Mouse (Mus musculus) hindbrain, embryonic 13.5 days (tissue): ENCODE measurements at regions not wholly inside any gene's neighbourhood (a gene's known extent, or its start where the extent isn't known, plus 50 kb on each side); places are given as distances from the start of the nearest gene placed in this dataset.

Experiments used
- ATAC-seq: fragments of 200-750 bp; cut with Nextera tagmentation; 2 replicates; pipeline ENCODE4 v1.8.0; 2017; ENCODE audit warnings: moderate TSS enrichment; ENCODE audit not compliant: low FRiP score
- H3K27ac ChIP-seq: fragments of 300-500 bp; sonication (generic); 2 replicates; pipeline ENCODE4 v1.5.1; 2015; ENCODE audit warnings: inconsistent platforms, mild to moderate bottlenecking, moderate library complexity
- H3K27me3 ChIP-seq: fragments of 300-500 bp; sonication (generic); 2 replicates; pipeline ENCODE4 v1.6.1; 2015; ENCODE audit warnings: mild to moderate bottlenecking, inconsistent platforms
- H3K36me3 ChIP-seq: fragments of 300-500 bp; sonication (generic); 2 replicates; pipeline ENCODE4 v1.6.1; 2015; ENCODE audit warnings: mild to moderate bottlenecking, inconsistent platforms
- H3K4me1 ChIP-seq: fragments of 300-500 bp; sonication (generic); replicated peaks from 2 replicates; pipeline ENCODE4 v1.6.1; 2015; ENCODE audit warnings: inconsistent platforms
- H3K4me2 ChIP-seq: fragments of 300-500 bp; sonication (generic); 2 replicates; pipeline ENCODE4 v1.6.1; 2015; ENCODE audit warnings: inconsistent platforms, mild to moderate bottlenecking, moderate library complexity
- H3K4me3 ChIP-seq: fragments of 300-500 bp; sonication (generic); 2 replicates; pipeline ENCODE4 v1.5.1; 2015; ENCODE audit warnings: mild to moderate bottlenecking, inconsistent platforms
- H3K9ac ChIP-seq: fragments of 300-500 bp; sonication (generic); 2 replicates; pipeline ENCODE4 v1.6.1; 2015; ENCODE audit warnings: mild to moderate bottlenecking, inconsistent platforms
- H3K9me3 ChIP-seq: fragments of 300-500 bp; sonication (generic); 2 replicates; pipeline ENCODE4 v1.6.1; 2016; ENCODE audit warnings: inconsistent platforms
- WGBS: fragments of 180-500 bp; shearing (Covaris S2); methylation state at CpG from one replicate; pipeline ENCODE4 v1.1.7; 2015; 5-methylcytosine and 5-hydroxymethylcytosine counted together

- H3K27ac ChIP-seq: no peak overlapping the region
- H3K4me1 ChIP-seq: no peaks in the 10 kb centered on the region
- no peak overlapping the region for H3K4me3 ChIP-seq
- no peaks in the 10 kb centered on the region for H3K27me3 ChIP-seq
- H3K9ac ChIP-seq: no peak overlapping the region
- no peaks in the 10 kb centered on the region for H3K36me3 ChIP-seq
- WGBS: 90% methylated on average over 1 of the region's 1 CpGs
- no peak overlapping the region for H3K4me2 ChIP-seq
- no peak for ATAC-seq
- no peaks in the 10 kb centered on the region for H3K9me3 ChIP-seq
These were observed 533.9 kb upstream of the Frg1 start for GRCm38 (mm10) chr8:41950736-41951135.

GRCm38 (mm10) chr8:41939298-41939697, 522.4 kb upstream of the Frg1 start:
- ATAC-seq: no peak
- Histone ChIP-seq H3K4me3 (no peak overlapping the region), H3K9me3 (no peaks in the 10 kb centered on the region), H3K4me2 (no peak overlapping the region), H3K4me1 (no peaks in the 10 kb centered on the region), H3K36me3 (no peaks in the 10 kb centered on the region), H3K27ac (no peak overlapping the region), H3K27me3 (no peaks in the 10 kb centered on the region), H3K9ac (no peak overlapping the region)
- 91% methylated on average over 4 of the region's 4 CpGs for WGBS

GRCm38 (mm10) chr8:41921106-41921505, 504.2 kb upstream of the Frg1 start:
- Histone ChIP-seq H3K4me1 (no peaks in the 10 kb centered on the region), H3K27ac (no peak overlapping the region), H3K4me2 (no peak overlapping the region), H3K9me3 (0 out of 2 replicates have a peak, but pooled peaks cover 7% of the 10 kb centered on the region), H3K9ac (no peak overlapping the region), H3K27me3 (no peaks in the 10 kb centered on the region), H3K4me3 (no peak overlapping the region), H3K36me3 (0 out of 2 replicates have a peak, but pooled peaks cover 4% of the 10 kb centered on the region)
- WGBS: 89% methylated on average over 7 of the region's 7 CpGs
- no peak for ATAC-seq

- ATAC-seq: no peak
These were observed 503.7 kb upstream of the Frg1 start for GRCm38 (mm10) chr8:41920536-41920935.

GRCm38 (mm10) chr8:41878029-41878748, 461.3 kb upstream of the Frg1 start:
- ATAC-seq: no peak
- Histone ChIP-seq H3K36me3 (no peaks in the 10 kb centered on the region), H3K4me3 (no peak overlapping the region), H3K9ac (no peak overlapping the region), H3K27me3 (no peaks in the 10 kb centered on the region), H3K27ac (no peak overlapping the region), H3K9me3 (no peaks in the 10 kb centered on the region), H3K4me2 (no peak overlapping the region), H3K4me1 (no peaks in the 10 kb centered on the region)
- WGBS: 18% methylated on average over 2 of the region's 2 CpGs

More at GRCm38 (mm10) chr8:41920536-41920935, 503.7 kb upstream of the Frg1 start:
- Histone ChIP-seq H3K9ac (no peak overlapping the region), H3K4me3 (no peak overlapping the region), H3K36me3 (0 out of 2 replicates have a peak, but pooled peaks cover 4% of the 10 kb centered on the region), H3K4me2 (no peak overlapping the region), H3K9me3 (0 out of 2 replicates have a peak, but pooled peaks cover 7% of the 10 kb centered on the region), H3K4me1 (no peaks in the 10 kb centered on the region), H3K27ac (no peak overlapping the region), H3K27me3 (no peaks in the 10 kb centered on the region)
- 89% methylated on average over 3 of the region's 3 CpGs for WGBS

- Histone ChIP-seq H3K4me2 (no peak overlapping the region), H3K27me3 (no peaks in the 10 kb centered on the region), H3K9ac (no peak overlapping the region), H3K9me3 (no peaks in the 10 kb centered on the region), H3K36me3 (no peaks in the 10 kb centered on the region), H3K4me1 (no peaks in the 10 kb centered on the region), H3K27ac (no peak overlapping the region), H3K4me3 (no peak overlapping the region)
- WGBS: 37% methylated on average over 3 of the region's 3 CpGs
- ATAC-seq: peak; percentile 76
These were observed 452.9 kb upstream of the Frg1 start for GRCm38 (mm10) chr8:41869681-41870356.

GRCm38 (mm10) chr8:41860918-41861317, 444.0 kb upstream of the Frg1 start:
- Histone ChIP-seq H3K27me3 (no peaks in the 10 kb centered on the region), H3K4me1 (no peaks in the 10 kb centered on the region)
- ATAC-seq: no peak

GRCm38 (mm10) chr8:41831713-41832112, 414.8 kb upstream of the Frg1 start:
- WGBS: 85% methylated on average over 4 of the region's 4 CpGs

More at GRCm38 (mm10) chr8:41860918-41861317, 444.0 kb upstream of the Frg1 start:
- no peak overlapping the region for H3K4me3 ChIP-seq
- no peaks in the 10 kb centered on the region for H3K36me3 ChIP-seq
- no peak overlapping the region for H3K4me2 ChIP-seq
- no peak overlapping the region for H3K9ac ChIP-seq
- H3K27ac ChIP-seq: no peak overlapping the region
- H3K9me3 ChIP-seq: no peaks in the 10 kb centered on the region
- WGBS: 68% methylated on average over 7 of the region's 7 CpGs

GRCm38 (mm10) chr8:41830407-41830806, 413.5 kb upstream of the Frg1 start:
- H3K9ac ChIP-seq: no peak overlapping the region
- H3K4me1 ChIP-seq: no peaks in the 10 kb centered on the region
- H3K36me3 ChIP-seq: no peaks in the 10 kb centered on the region
- ATAC-seq: no peak
- H3K4me2 ChIP-seq: no peak overlapping the region
- H3K9me3 ChIP-seq: no peaks in the 10 kb centered on the region
- H3K4me3 ChIP-seq: no peak overlapping the region
- H3K27ac ChIP-seq: no peak overlapping the region
- H3K27me3 ChIP-seq: no peaks in the 10 kb centered on the region
- 42% methylated on average over 6 of the region's 6 CpGs for WGBS

More at GRCm38 (mm10) chr8:41831713-41832112, 414.8 kb upstream of the Frg1 start:
- H3K9me3 ChIP-seq: no peaks in the 10 kb centered on the region
- no peak for ATAC-seq
- H3K36me3 ChIP-seq: no peaks in the 10 kb centered on the region
- no peak overlapping the region for H3K4me2 ChIP-seq
- H3K4me3 ChIP-seq: no peak overlapping the region
- no peaks in the 10 kb centered on the region for H3K4me1 ChIP-seq
- no peak overlapping the region for H3K9ac ChIP-seq
- no peaks in the 10 kb centered on the region for H3K27me3 ChIP-seq
- H3K27ac ChIP-seq: no peak overlapping the region

GRCm38 (mm10) chr8:41824928-41825327, 408.1 kb upstream of the Frg1 start:
- Histone ChIP-seq H3K4me1 (no peaks in the 10 kb centered on the region), H3K36me3 (no peaks in the 10 kb centered on the region), H3K27me3 (no peaks in the 10 kb centered on the region), H3K4me2 (no peak overlapping the region), H3K9me3 (no peaks in the 10 kb centered on the region), H3K4me3 (no peak overlapping the region), H3K27ac (no peak overlapping the region), H3K9ac (no peak overlapping the region)
- no peak for ATAC-seq
- WGBS: 26% methylated on average over 7 of the region's 7 CpGs

- Histone ChIP-seq H3K4me2 (no peak overlapping the region), H3K4me3 (no peak overlapping the region), H3K27me3 (no peaks in the 10 kb centered on the region), H3K36me3 (no peaks in the 10 kb centered on the region), H3K27ac (no peak overlapping the region), H3K9ac (no peak overlapping the region), H3K9me3 (no peaks in the 10 kb centered on the region), H3K4me1 (no peaks in the 10 kb centered on the region)
- ATAC-seq: no peak
- 83% methylated on average over 8 of the region's 8 CpGs for WGBS
These were observed 406.2 kb upstream of the Frg1 start for GRCm38 (mm10) chr8:41823041-41823440.

- Histone ChIP-seq H3K4me3 (no peak overlapping the region), H3K36me3 (no peaks in the 10 kb centered on the region), H3K4me1 (no peaks in the 10 kb centered on the region), H3K27me3 (no peaks in the 10 kb centered on the region), H3K27ac (no peak overlapping the region), H3K4me2 (no peak overlapping the region), H3K9ac (no peak overlapping the region), H3K9me3 (no peaks in the 10 kb centered on the region)
- no peak for ATAC-seq
- 92% methylated on average over 5 of the region's 5 CpGs for WGBS
These were observed 404.8 kb upstream of the Frg1 start for GRCm38 (mm10) chr8:41821676-41822075.
